Mouse (Mus musculus): ENCODE measurements around the gene Tcam1. TPM values are rescaled to one million over a fixed set of nuclear protein-coding genes. Genes with fewer than 3 reads are reported as not detected.

Gene Tcam1
- polyA plus RNA-seq, 1 experiment from 2014 or later, result 0.10 TPM

DNA sequence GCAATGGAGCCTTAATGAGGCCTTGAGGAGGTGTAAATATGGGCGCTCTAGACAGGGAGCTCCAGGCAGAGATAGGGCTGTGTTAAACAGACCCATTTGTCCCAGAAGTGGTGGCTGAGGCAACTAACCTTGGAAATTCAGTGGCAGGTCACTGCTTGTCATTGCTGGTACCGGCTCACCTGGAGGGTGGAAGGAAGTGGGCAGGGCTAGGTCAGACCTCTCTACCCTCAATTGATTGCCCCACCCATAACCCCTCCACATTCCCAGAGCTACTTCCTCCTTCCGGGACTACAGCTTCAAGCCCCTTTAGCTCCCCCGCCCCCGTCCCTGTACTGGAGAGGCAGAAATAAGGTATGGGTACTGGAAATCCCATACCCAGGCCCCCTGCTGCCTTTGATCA lies 37.1 kb downstream of the Tcam1 start:
- Histone ChIP-seq H3K4me3 (ENCODE audit: low read depth, low read length) (no peak overlapping the region), H3K9ac (ENCODE audit: low read length) (no peak overlapping the region), H3K4me2 (replicated peaks; ENCODE audit: low read depth) (no peak overlapping the region), H3K4me1 (replicated peaks; ENCODE audit: control insufficient read depth, insufficient read depth) (no peaks in the 10 kb centered on the region), H3K27me3 (ENCODE audit: control insufficient read depth, insufficient read depth, low read length) (no peaks in the 10 kb centered on the region), H3K36me3 (ENCODE audit: control insufficient read depth, insufficient read depth, low read length) (no peaks in the 10 kb centered on the region), H3K27ac (replicated peaks) (no peak overlapping the region), H3K9me3 (ENCODE audit: control insufficient read depth, low read length) (no peaks in the 10 kb centered on the region)
- TF ChIP-seq CTCF (IDR thresholded peaks at IDR 0.05; ENCODE audit: low read depth) (no peak), EP300 (optimal IDR thresholded peaks at IDR 0.05) (no peak)
- peak; percentile 18; the same call in 1 of the 2 replicates for ATAC-seq (ENCODE audit: low FRiP score, low TSS enrichment)
- 44% methylated on average over 5 of the region's 5 CpGs for whole genome bisulfite sequencing
- no peak for DNase-seq (ENCODE audit: low spot score)

DNA sequence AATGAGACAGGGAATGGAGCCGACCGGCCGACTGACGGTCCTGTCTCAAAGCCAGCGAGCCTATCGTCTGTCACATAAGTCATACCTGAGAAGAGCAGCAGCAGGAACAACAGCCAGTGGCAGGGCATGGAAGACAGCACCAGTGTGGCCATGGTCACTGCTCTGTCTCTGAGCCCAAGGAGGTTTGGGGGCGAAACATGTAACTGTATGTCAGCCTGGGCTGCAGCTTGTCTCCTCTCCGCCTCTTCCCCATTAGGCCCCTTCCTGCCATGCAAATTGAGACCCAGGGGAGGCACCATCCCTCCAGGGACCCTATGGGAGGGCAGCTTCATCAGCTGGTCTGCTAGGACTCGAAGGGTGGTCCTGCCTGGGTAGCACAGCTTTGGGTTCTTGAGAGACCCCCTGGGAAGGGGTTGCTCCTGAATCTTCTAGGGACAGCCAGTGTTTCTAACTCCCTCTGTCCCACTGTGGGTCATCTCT lies 37.9 kb downstream of the Tcam1 start, which contains the start of gene Cd79b:
TSS of gene Cd79b (minus strand) at position 430 of the 480 bp plus-strand sequence.
- ATAC-seq (ENCODE audit: low FRiP score, low TSS enrichment) (no peak), DNase-seq (ENCODE audit: low spot score) (no peak)
- WGBS, result 51% methylated on average over 9 of the region's 9 CpGs
- Histone ChIP-seq H3K9me3 (ENCODE audit: control insufficient read depth, low read length) (no peaks in the 10 kb centered on the region), H3K9ac (ENCODE audit: low read length) (no peak within 1 kb of the TSS), H3K4me2 (replicated peaks; ENCODE audit: low read depth) (no peak within 1 kb of the TSS), H3K4me1 (replicated peaks; ENCODE audit: control insufficient read depth, insufficient read depth) (no peaks in the 10 kb centered on the region), H3K4me3 (ENCODE audit: low read depth, low read length) (no peak within 1 kb of the TSS), H3K36me3 (ENCODE audit: control insufficient read depth, insufficient read depth, low read length) (no peaks in the 10 kb centered on the region), H3K27ac (replicated peaks) (no peak within 1 kb of the TSS), H3K27me3 (ENCODE audit: control insufficient read depth, insufficient read depth, low read length) (no peaks in the 10 kb centered on the region)
- no peak for TF ChIP-seq CTCF (IDR thresholded peaks at IDR 0.05; ENCODE audit: low read depth)
- no peak for TF ChIP-seq EP300 (optimal IDR thresholded peaks at IDR 0.05)

DNA sequence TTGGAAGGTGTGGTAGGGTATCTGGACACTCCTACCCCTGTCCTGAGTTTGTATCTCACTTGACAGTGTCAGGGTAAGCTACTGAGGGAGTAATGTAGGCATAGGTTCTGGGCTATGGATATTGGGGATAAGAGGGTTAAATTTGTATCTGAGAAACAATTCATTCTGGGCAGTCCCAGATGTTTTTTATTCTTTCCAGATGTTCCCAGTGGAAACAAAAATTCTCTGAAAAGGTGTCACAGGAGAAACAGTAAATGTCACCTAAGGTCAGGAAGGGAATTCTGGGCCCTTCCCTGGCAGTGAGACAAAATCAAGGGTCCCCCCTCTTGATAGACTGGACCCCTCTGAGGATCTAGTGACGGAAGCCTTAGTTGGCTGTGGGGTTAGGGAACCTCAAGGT lies 39.9 kb downstream of the Tcam1 start:
- Histone ChIP-seq H3K4me2 (replicated peaks; ENCODE audit: low read depth) (no peak overlapping the region), H3K4me1 (replicated peaks; ENCODE audit: control insufficient read depth, insufficient read depth) (no peaks in the 10 kb centered on the region), H3K4me3 (ENCODE audit: low read depth, low read length) (no peak overlapping the region), H3K36me3 (ENCODE audit: control insufficient read depth, insufficient read depth, low read length) (no peaks in the 10 kb centered on the region), H3K27ac (replicated peaks) (no peak overlapping the region), H3K9ac (ENCODE audit: low read length) (no peak overlapping the region), H3K9me3 (ENCODE audit: control insufficient read depth, low read length) (no peaks in the 10 kb centered on the region), H3K27me3 (ENCODE audit: control insufficient read depth, insufficient read depth, low read length) (no peaks in the 10 kb centered on the region)
- no peak for DNase-seq (ENCODE audit: low spot score)
- ATAC-seq (ENCODE audit: low FRiP score, low TSS enrichment), result no peak
- 86% methylated on average over 1 of the region's 1 CpGs for WGBS
- TF ChIP-seq CTCF (IDR thresholded peaks at IDR 0.05; ENCODE audit: low read depth), result no peak
- TF ChIP-seq EP300 (optimal IDR thresholded peaks at IDR 0.05), result no peak

DNA sequence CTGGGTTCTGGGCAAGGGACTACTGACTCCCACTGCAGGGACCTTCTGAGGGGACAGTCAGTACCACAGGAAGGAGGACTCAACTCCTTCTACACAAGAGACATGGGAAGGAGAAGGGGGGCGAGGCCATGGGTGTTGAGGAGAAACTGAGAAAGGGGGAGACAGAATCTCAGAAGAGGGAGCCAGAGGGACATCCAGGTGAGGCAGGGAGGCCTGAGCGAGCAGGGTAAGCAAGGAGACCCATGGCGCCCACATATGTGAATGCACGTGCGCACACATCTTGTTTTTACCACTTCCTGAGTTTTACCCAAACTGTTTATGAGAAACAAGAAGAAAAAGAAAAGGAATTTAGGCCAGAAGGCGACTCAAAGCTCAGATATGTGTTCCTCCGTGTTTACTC lies 41.3 kb downstream of the Tcam1 start:
- Histone ChIP-seq H3K4me1 (replicated peaks; ENCODE audit: control insufficient read depth, insufficient read depth) (no peaks in the 10 kb centered on the region), H3K36me3 (ENCODE audit: control insufficient read depth, insufficient read depth, low read length) (no peaks in the 10 kb centered on the region), H3K27ac (replicated peaks) (no peak overlapping the region), H3K27me3 (ENCODE audit: control insufficient read depth, insufficient read depth, low read length) (no peaks in the 10 kb centered on the region), H3K4me3 (ENCODE audit: low read depth, low read length) (no peak overlapping the region), H3K9me3 (ENCODE audit: control insufficient read depth, low read length) (no peaks in the 10 kb centered on the region), H3K9ac (ENCODE audit: low read length) (no peak overlapping the region), H3K4me2 (replicated peaks; ENCODE audit: low read depth) (no peak overlapping the region)
- DNase-seq (ENCODE audit: low spot score), result no peak
- no peak for TF ChIP-seq CTCF (IDR thresholded peaks at IDR 0.05; ENCODE audit: low read depth)
- 67% methylated on average over 7 of the region's 7 CpGs for WGBS
- ATAC-seq (ENCODE audit: low FRiP score, low TSS enrichment), result no peak

DNA sequence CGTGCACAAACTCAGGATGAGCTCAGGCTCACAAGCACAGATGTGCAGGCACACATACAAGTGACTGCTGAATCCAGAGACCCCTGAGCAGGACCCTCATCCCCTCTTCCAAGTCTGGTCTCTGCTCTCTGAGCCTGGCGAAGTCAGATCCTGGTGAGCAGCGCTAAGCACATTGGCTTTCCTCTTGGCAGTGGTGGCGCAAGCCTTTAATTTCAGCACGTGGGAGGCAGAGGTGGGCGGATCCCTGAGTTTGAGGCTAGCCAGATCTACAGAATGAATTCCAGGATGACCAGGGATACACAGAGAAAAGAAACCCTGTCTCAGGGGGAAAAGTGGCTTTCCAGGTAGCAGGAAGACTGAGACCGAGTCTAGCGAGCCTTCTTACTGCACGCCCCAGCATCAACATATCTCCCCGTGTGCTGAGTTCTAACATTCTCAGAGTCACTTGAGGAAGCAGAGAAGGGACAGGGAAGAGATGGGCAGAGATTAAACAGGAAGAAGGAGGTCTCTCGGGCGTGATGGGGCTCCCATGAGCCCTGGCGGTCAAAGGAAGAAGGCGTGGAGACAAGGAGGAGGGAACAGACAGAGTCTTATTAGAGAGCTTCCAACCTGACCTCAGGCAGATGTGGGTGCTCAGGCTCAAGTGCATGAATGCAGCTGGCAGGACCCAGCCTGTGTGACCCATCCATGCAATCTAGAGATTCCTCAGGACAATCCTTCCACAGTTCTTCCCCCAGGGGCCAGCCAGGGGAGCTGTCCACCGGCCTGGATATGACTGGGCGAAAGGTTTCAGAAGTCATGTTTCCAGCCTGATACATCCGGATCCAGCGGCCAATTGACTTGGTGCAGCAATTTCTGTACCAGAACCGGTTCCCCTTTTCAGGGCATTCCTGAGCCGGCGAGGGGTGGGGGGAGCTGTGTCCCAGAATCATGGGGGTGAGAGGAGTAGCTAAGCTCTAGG lies 42.2 kb downstream of the Tcam1 start:
- no peak overlapping the region for H3K4me2 ChIP-seq (replicated peaks; ENCODE audit: low read depth)
- DNase-seq (ENCODE audit: low spot score) (no peak), ATAC-seq (ENCODE audit: low FRiP score, low TSS enrichment) (no peak)
- TF ChIP-seq CTCF (IDR thresholded peaks at IDR 0.05; ENCODE audit: low read depth), result no peak
- TF ChIP-seq EP300 (optimal IDR thresholded peaks at IDR 0.05), result no peak
- no peak overlapping the region for H3K27ac ChIP-seq (replicated peaks)
- H3K4me3 ChIP-seq (ENCODE audit: low read depth, low read length), result no peak overlapping the region
- no peaks in the 10 kb centered on the region for H3K36me3 ChIP-seq (ENCODE audit: control insufficient read depth, insufficient read depth, low read length)
- H3K9me3 ChIP-seq (ENCODE audit: control insufficient read depth, low read length), result no peaks in the 10 kb centered on the region
- H3K9ac ChIP-seq (ENCODE audit: low read length), result no peak overlapping the region
- no peaks in the 10 kb centered on the region for H3K4me1 ChIP-seq (replicated peaks; ENCODE audit: control insufficient read depth, insufficient read depth)
- WGBS, result 60% methylated on average over 21 of the region's 21 CpGs
- no peaks in the 10 kb centered on the region for H3K27me3 ChIP-seq (ENCODE audit: control insufficient read depth, insufficient read depth, low read length)

DNA sequence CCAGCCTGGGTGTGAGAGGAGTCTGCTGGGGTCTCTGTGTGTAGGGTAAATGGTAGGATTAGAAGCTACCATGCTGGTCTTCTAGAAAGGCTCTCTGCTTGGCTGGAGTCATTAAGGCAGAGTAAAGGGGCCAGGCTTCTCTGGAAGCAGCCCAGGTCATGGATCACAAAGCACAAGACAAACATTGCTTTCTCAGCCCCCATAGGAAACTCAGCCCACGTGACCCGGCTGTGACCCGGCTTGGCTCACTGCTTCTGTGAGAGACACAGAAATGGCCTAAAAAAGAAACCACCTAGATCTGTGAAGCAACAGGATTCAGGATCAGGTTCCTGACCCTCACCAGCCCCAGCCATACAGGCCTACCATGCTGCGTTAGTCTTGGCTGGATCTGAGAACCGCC lies 48.4 kb downstream of the Tcam1 start:
- H3K9ac ChIP-seq (ENCODE audit: low read length), result no peak overlapping the region
- H3K4me3 ChIP-seq (ENCODE audit: low read depth, low read length), result no peak overlapping the region
- no peaks in the 10 kb centered on the region for H3K36me3 ChIP-seq (ENCODE audit: control insufficient read depth, insufficient read depth, low read length)
- no peaks in the 10 kb centered on the region for H3K9me3 ChIP-seq (ENCODE audit: control insufficient read depth, low read length)
- H3K27ac ChIP-seq (replicated peaks), result no peak overlapping the region
- H3K4me2 ChIP-seq (replicated peaks; ENCODE audit: low read depth), result no peak overlapping the region
- H3K27me3 ChIP-seq (ENCODE audit: control insufficient read depth, insufficient read depth, low read length), result no peaks in the 10 kb centered on the region
- H3K4me1 ChIP-seq (replicated peaks; ENCODE audit: control insufficient read depth, insufficient read depth), result no peaks in the 10 kb centered on the region
- ATAC-seq (ENCODE audit: low FRiP score, low TSS enrichment) (no peak), DNase-seq (ENCODE audit: low spot score) (no peak)
- no peak for TF ChIP-seq CTCF (IDR thresholded peaks at IDR 0.05; ENCODE audit: low read depth)
- TF ChIP-seq EP300 (optimal IDR thresholded peaks at IDR 0.05), result no peak
- 64% methylated on average over 5 of the region's 5 CpGs for WGBS
